Mouse (Mus musculus): ENCODE measurements around the gene Nfe2l3. TPM values are rescaled to one million over a fixed set of nuclear protein-coding genes. Genes with fewer than 3 reads are reported as not detected.

Nfe2l3 gene
- polyA plus RNA-seq, 1 experiment from 2014 or later = 0.95 TPM

GRCm38 (mm10) chr6:51452927-51453503, 20.5 kb downstream of the Nfe2l3 start:
- in situ Hi-C loops (cut with MboI; ENCODE audit: low pct_unique_long_range_greater_than_20kb) = no loop called here
- no peak for ATAC-seq
- no peak for TF ChIP-seq CTCF (IDR thresholded peaks at IDR 0.05)
- no peak for DNase-seq (ENCODE audit: low read depth, low spot score)
- no peaks in the 10 kb centered on the region for H3K27me3 ChIP-seq
- ChIA-PET POLR2A (interaction anchor here (2.1 kb wide), 1 partner anchor 16 kb away, joined by 6 read pairs; no protein-coding TSS in a partner anchor), CTCF (interaction anchor here (1.6 kb wide), 1 partner anchor 10 kb away, joined by 4 read pairs; no protein-coding TSS in a partner anchor)

DNA sequence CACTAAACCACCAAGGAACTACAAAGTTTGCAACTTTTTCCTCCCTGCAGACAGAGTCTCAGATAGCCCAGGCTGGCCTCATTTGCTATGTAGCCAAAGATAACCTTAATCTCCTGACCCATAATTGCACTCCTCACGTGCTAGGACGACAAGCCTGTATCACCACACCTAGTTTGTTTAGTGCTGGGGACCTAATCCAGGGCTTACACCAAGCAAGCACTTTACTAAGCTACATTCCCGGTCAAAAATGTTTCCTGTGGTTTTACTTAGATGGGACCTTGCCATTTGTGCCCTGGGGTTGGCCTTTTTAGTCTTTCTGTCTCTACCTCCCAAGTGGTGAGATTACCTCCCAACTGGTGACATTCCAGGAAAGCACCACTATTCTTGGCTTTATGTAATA, 22.5 kb downstream of the Nfe2l3 start:
- ChIA-PET CTCF (interaction anchor here (1.4 to 1.6 kb wide), 2 partner anchors 9 to 55 kb away, joined by 5 read pairs; no protein-coding TSS in a partner anchor), POLR2A (interaction anchor here (0.6 to 2.1 kb wide), 2 partner anchors 11 to 18 kb away, joined by 3 to 6 read pairs; no protein-coding TSS in a partner anchor)
- DNase-seq (ENCODE audit: low read depth, low spot score) (no peak), ATAC-seq (no peak)
- H3K27me3 ChIP-seq = no peaks in the 10 kb centered on the region
- no peak for TF ChIP-seq CTCF (IDR thresholded peaks at IDR 0.05)
- in situ Hi-C loops (cut with MboI; ENCODE audit: low pct_unique_long_range_greater_than_20kb) = no loop called here

GRCm38 (mm10) chr6:51456198-51456597, 23.7 kb downstream of the Nfe2l3 start:
- DNase-seq (ENCODE audit: low read depth, low spot score) (no peak), ATAC-seq (no peak)
- no peak for TF ChIP-seq CTCF (IDR thresholded peaks at IDR 0.05)
- ChIA-PET POLR2A (interaction anchor here (0.8 to 1.3 kb wide), 2 partner anchors 12 to 15 kb away, joined by 4 to 5 read pairs; no protein-coding TSS in a partner anchor), CTCF (interaction anchor here (1.0 kb wide), 1 partner anchor 11 kb away, joined by 4 read pairs; no protein-coding TSS in a partner anchor)
- in situ Hi-C loops (cut with MboI; ENCODE audit: low pct_unique_long_range_greater_than_20kb) = no loop called here
- no peaks in the 10 kb centered on the region for H3K27me3 ChIP-seq

DNA sequence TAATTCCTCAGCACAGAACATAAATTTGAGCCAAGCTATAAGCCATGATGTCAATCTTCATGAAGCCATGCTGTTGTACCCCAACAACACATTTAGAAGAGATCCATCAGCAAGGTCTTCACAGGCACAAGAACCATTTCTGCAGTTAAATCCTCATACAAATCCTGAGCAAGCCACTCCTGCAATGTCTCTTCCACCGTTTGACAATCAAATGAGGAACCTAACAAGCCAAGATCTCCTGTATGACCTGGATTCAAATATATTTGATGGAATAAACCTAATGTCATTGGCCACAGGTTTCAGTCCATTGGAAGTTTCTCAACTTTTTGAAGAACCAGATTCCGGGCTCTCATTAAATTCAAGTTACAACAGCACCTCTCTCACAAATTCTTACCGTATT, 24.8 kb downstream of the Nfe2l3 start:
- ATAC-seq (no peak), DNase-seq (ENCODE audit: low read depth, low spot score) (no peak)
- ChIA-PET POLR2A (interaction anchor here (1.3 to 1.5 kb wide), 2 partner anchors 11 to 14 kb away, joined by 4 to 5 read pairs; no protein-coding TSS in a partner anchor), CTCF (interaction anchor here (1.0 to 1.5 kb wide), 2 partner anchors 10 to 14 kb away, joined by 3 to 4 read pairs; no protein-coding TSS in a partner anchor)
- no peaks in the 10 kb centered on the region for H3K27me3 ChIP-seq
- no peak for TF ChIP-seq CTCF (IDR thresholded peaks at IDR 0.05)
- in situ Hi-C loops (cut with MboI; ENCODE audit: low pct_unique_long_range_greater_than_20kb) = no loop called here

DNA sequence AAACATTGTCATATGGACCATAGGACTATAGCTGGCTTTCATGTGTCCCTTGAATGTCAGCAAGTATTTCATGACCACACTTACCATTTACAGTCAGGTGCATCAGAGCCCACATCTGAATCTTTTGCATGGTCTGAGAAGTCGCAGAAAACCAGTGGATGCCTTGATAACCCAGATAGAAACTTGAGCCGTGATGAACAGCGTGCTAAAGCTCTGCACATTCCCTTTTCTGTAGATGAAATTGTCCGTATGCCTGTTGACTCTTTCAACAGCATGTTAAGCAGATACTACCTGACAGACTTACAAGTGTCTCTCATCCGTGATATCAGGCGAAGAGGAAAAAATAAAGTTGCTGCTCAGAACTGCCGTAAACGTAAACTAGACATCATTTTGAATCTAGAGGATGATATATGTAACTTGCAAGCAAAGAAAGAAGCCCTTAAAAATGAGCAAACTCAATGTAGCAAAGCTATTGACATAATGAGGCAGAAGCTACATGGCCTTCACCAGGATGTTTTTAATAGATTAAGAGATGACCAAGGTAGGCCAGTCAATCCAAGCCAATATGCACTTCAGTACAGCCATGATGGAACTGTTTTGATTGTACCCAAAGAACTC, 25.4 kb downstream of the Nfe2l3 start:
- H3K27me3 ChIP-seq = no peaks in the 10 kb centered on the region
- no peak for TF ChIP-seq CTCF (IDR thresholded peaks at IDR 0.05)
- in situ Hi-C loops (cut with MboI; ENCODE audit: low pct_unique_long_range_greater_than_20kb) = no loop called here
- POLR2A ChIA-PET = interaction anchor here (1.3 to 1.5 kb wide), 2 partner anchors 11 to 13 kb away, joined by 4 to 5 read pairs; no protein-coding TSS in a partner anchor
- CTCF ChIA-PET = interaction anchor here (1.5 kb wide), 2 partner anchors 9 to 14 kb away, joined by 3 to 7 read pairs; no protein-coding TSS in a partner anchor
- ATAC-seq (no peak), DNase-seq (ENCODE audit: low read depth, low spot score) (no peak)

- DNase-seq (ENCODE audit: low read depth, low spot score) = no peak
- CTCF ChIA-PET = interaction anchor here (1.5 to 2.1 kb wide), 2 partner anchors 8 to 13 kb away, joined by 6 to 7 read pairs; no protein-coding TSS in a partner anchor
- no peak for TF ChIP-seq CTCF (IDR thresholded peaks at IDR 0.05)
- no peak for ATAC-seq
- POLR2A ChIA-PET = interaction anchor here (1.4 to 1.5 kb wide), 2 partner anchors 10 kb away, joined by 4 to 5 read pairs; partner anchors contain the start of gene Hnrnpa2b1
- in situ Hi-C loops (cut with MboI; ENCODE audit: low pct_unique_long_range_greater_than_20kb) = no loop called here
- H3K27me3 ChIP-seq = no peaks in the 10 kb centered on the region
Measured at GRCm38 (mm10) chr6:51458925-51459312, 26.4 kb downstream of the Nfe2l3 start.

- in situ Hi-C loops (cut with MboI; ENCODE audit: low pct_unique_long_range_greater_than_20kb) = no loop called here
- ChIA-PET POLR2A (interaction anchor here (0.6 to 1.4 kb wide), 2 partner anchors 9 to 25 kb away, joined by 3 to 5 read pairs; partner anchors contain the start of gene Hnrnpa2b1), CTCF (interaction anchor here (1.5 to 2.1 kb wide), 2 partner anchors 8 to 12 kb away, joined by 6 to 7 read pairs; no protein-coding TSS in a partner anchor)
- H3K27me3 ChIP-seq = no peaks in the 10 kb centered on the region
- no peak for TF ChIP-seq CTCF (IDR thresholded peaks at IDR 0.05)
- no peak for ATAC-seq
- DNase-seq (ENCODE audit: low read depth, low spot score) = no peak
Measured at GRCm38 (mm10) chr6:51459313-51460020, 27.0 kb downstream of the Nfe2l3 start.

- ChIA-PET CTCF (interaction anchor here (2.1 kb wide), 1 partner anchor 12 kb away, joined by 6 read pairs; no protein-coding TSS in a partner anchor), POLR2A (interaction anchor here (0.6 to 1.4 kb wide), 2 partner anchors 9 to 25 kb away, joined by 3 to 5 read pairs; partner anchors contain the start of gene Hnrnpa2b1)
- ATAC-seq (no peak), DNase-seq (ENCODE audit: low read depth, low spot score) (no peak)
- in situ Hi-C loops (cut with MboI; ENCODE audit: low pct_unique_long_range_greater_than_20kb) = no loop called here
- no peak for TF ChIP-seq CTCF (IDR thresholded peaks at IDR 0.05)
- no peaks in the 10 kb centered on the region for H3K27me3 ChIP-seq
Measured at GRCm38 (mm10) chr6:51460021-51460360, 27.5 kb downstream of the Nfe2l3 start.

GRCm38 (mm10) chr6:51460363-51460762, 27.9 kb downstream of the Nfe2l3 start:
- ATAC-seq = no peak
- POLR2A ChIA-PET = interaction anchor here (0.6 to 1.4 kb wide), 2 partner anchors 9 to 24 kb away, joined by 3 to 5 read pairs; partner anchors contain the start of gene Hnrnpa2b1
- in situ Hi-C loops (cut with MboI; ENCODE audit: low pct_unique_long_range_greater_than_20kb) = no loop called here

DNA sequence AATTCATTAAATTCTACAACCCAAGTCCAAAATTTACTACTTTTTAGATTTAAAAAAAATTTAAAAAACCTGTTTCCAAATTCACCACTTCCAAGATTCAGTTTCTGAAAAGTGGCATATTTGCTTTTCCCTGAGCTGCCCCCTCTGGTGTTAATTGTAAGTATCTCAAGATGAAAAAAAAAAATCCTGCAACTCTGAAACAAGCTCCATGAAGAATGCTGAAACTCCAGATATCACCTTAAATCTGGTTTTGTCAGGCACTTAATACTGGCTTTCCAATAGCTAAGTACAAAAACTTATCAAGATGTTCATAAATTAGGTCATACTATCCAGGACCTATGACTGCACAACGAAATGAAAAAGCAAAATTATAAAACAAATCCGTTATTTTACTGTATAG, 35.2 kb downstream of the Nfe2l3 start:
- CTCF ChIA-PET = interaction anchor here (0.9 to 2.1 kb wide), 9 partner anchors 9 to 110 kb away, joined by 3 to 7 read pairs (median 4); no protein-coding TSS in a partner anchor
- POLR2A ChIA-PET = interaction anchor here (1.2 to 2.0 kb wide), 4 partner anchors 10 to 112 kb away, joined by 4 read pairs; no protein-coding TSS in a partner anchor
- no peak for TF ChIP-seq CTCF (IDR thresholded peaks at IDR 0.05)
- ATAC-seq (no peak), DNase-seq (ENCODE audit: low read depth, low spot score) (no peak)
- H3K27me3 ChIP-seq = no peaks in the 10 kb centered on the region
- in situ Hi-C loops (cut with MboI; ENCODE audit: low pct_unique_long_range_greater_than_20kb) = no loop called here

More at GRCm38 (mm10) chr6:51460363-51460762, 27.9 kb downstream of the Nfe2l3 start:
- no peak for TF ChIP-seq CTCF (IDR thresholded peaks at IDR 0.05)
- CTCF ChIA-PET = interaction anchor here (2.1 kb wide), 1 partner anchor 12 kb away, joined by 6 read pairs; no protein-coding TSS in a partner anchor
- no peaks in the 10 kb centered on the region for H3K27me3 ChIP-seq
- DNase-seq (ENCODE audit: low read depth, low spot score) = no peak
